Mouse (Mus musculus) MN1 (cell line): ENCODE data around the gene Ttll9.

Experiments used
- DNase-seq: peaks from one replicate; pipeline ENCODE4 v3.0.0-alpha.2; 2016; ENCODE audit warnings: low spot score

Ttll9 gene

GRCm38 (mm10) chr2:153013724-153014515 lies 51.6 kb downstream of the Ttll9 start:
- DNase-seq, result peak; percentile 78

- DNase-seq, result peak; percentile 97
Observed at GRCm38 (mm10) chr2:153014758-153015593, 52.7 kb downstream of the Ttll9 start, which contains the start of gene Pdrg1. TSS of gene Pdrg1 (minus strand) at chr2:153015427.

- DNase-seq, result peak; percentile 68
Observed at GRCm38 (mm10) chr2:153015804-153016203, 53.5 kb downstream of the Ttll9 start.

GRCm38 (mm10) chr2:153016786-153017185 lies 54.5 kb downstream of the Ttll9 start:
- DNase-seq, result no peak

- no peak for DNase-seq
Observed at GRCm38 (mm10) chr2:153019355-153019754, 57.1 kb downstream of the Ttll9 start.

GRCm38 (mm10) chr2:153021163-153021562 lies 58.9 kb downstream of the Ttll9 start:
- no peak for DNase-seq

GRCm38 (mm10) chr2:153022855-153023254 lies 60.6 kb downstream of the Ttll9 start:
- DNase-seq, result no peak

GRCm38 (mm10) chr2:153026052-153026451 lies 63.8 kb downstream of the Ttll9 start:
- DNase-seq, result no peak

- DNase-seq, result no peak
Observed at GRCm38 (mm10) chr2:153027501-153027900, 65.2 kb downstream of the Ttll9 start.

GRCm38 (mm10) chr2:153030422-153030821 lies 68.1 kb downstream of the Ttll9 start:
- DNase-seq, result no peak

- DNase-seq, result peak; percentile 84
Observed at GRCm38 (mm10) chr2:153031126-153032082, 69.1 kb downstream of the Ttll9 start, which contains the start of gene Xkr7. TSS of gene Xkr7 (plus strand) at chr2:153031852.

- DNase-seq, result peak; percentile 56
Observed at GRCm38 (mm10) chr2:153032083-153032842, 70.0 kb downstream of the Ttll9 start.

- DNase-seq, result peak; percentile 58
Observed at GRCm38 (mm10) chr2:153032973-153033372, 70.7 kb downstream of the Ttll9 start.

- DNase-seq, result no peak
Observed at GRCm38 (mm10) chr2:153033545-153034230, 71.4 kb downstream of the Ttll9 start.

- peak; percentile 44 for DNase-seq
Observed at GRCm38 (mm10) chr2:153036690-153037089, 74.4 kb downstream of the Ttll9 start.

- DNase-seq, result no peak
Observed at GRCm38 (mm10) chr2:153043886-153044285, 81.6 kb downstream of the Ttll9 start.

- DNase-seq, result peak; percentile 53
Observed at GRCm38 (mm10) chr2:153045884-153046299, 83.6 kb downstream of the Ttll9 start.

- peak; percentile 48 for DNase-seq
Observed at GRCm38 (mm10) chr2:153047828-153048465, 85.7 kb downstream of the Ttll9 start.

- DNase-seq, result peak; percentile 63
Observed at GRCm38 (mm10) chr2:153049288-153049996, 87.2 kb downstream of the Ttll9 start.
